Mouse (Mus musculus) limb, embryonic 11.5 days (tissue): ENCODE results near the gene Scgb1b18. TPM values are rescaled to one million over a fixed set of nuclear protein-coding genes. Genes with fewer than 3 reads are reported as not detected.
"Not testable (repeated sequence)": the region's sequence is repeated elsewhere in the genome, so short reads cannot be mapped to it uniquely, and the experiment has no call there.

Experiments used
- ATAC-seq: fragments of 200-750 bp; cut with Nextera tagmentation; 2 replicates; pipeline ENCODE4 v1.8.0; 2017; ENCODE audit warnings: low read depth; ENCODE audit not compliant: insufficient number of reproducible peaks, low FRiP score, low TSS enrichment
- DNase-seq: peaks from one replicate; pipeline ENCODE4 v3.0.0-alpha.2; 2015; ENCODE audit warnings: low spot score
- H3K27ac ChIP-seq: fragments of 300-500 bp; sonication (generic); replicated peaks from 2 replicates; pipeline ENCODE4 v1.5.1; 2014; ENCODE audit warnings: low read depth, mild to moderate bottlenecking, low read length
- H3K27me3 ChIP-seq: fragments of 300-500 bp; sonication (generic); 2 replicates; pipeline ENCODE4 v1.6.1; 2014; ENCODE audit warnings: mild to moderate bottlenecking, low read length, mixed read lengths; ENCODE audit not compliant: control insufficient read depth, insufficient read depth
- H3K36me3 ChIP-seq: fragments of 300-500 bp; sonication (generic); 2 replicates; pipeline ENCODE4 v1.6.1; 2014; ENCODE audit warnings: mild to moderate bottlenecking, low read length, moderate library complexity, mixed read lengths; ENCODE audit not compliant: control insufficient read depth, insufficient read depth
- H3K4me1 ChIP-seq: fragments of 300-500 bp; sonication (generic); 2 replicates; pipeline ENCODE4 v1.6.1; 2014; ENCODE audit warnings: low read length, mixed read lengths; ENCODE audit not compliant: control insufficient read depth, insufficient read depth
- H3K4me2 ChIP-seq: fragments of 300-500 bp; sonication (generic); 2 replicates; pipeline ENCODE4 v1.6.1; 2014; ENCODE audit warnings: low read depth, mild to moderate bottlenecking, moderate library complexity; ENCODE audit not compliant: severe bottlenecking
- H3K4me3 ChIP-seq: fragments of 300-500 bp; sonication (generic); 2 replicates; pipeline ENCODE4 v1.5.1; 2014; ENCODE audit warnings: low read depth, low read length
- H3K9ac ChIP-seq: fragments of 300-500 bp; sonication (generic); 2 replicates; pipeline ENCODE4 v1.6.1; 2014; ENCODE audit warnings: mild to moderate bottlenecking, low read length
- H3K9me3 ChIP-seq: fragments of 300-500 bp; sonication (generic); 2 replicates; pipeline ENCODE4 v1.6.1; 2016; ENCODE audit warnings: low read length; ENCODE audit not compliant: control insufficient read depth
- WGBS: fragments of 180-500 bp; shearing (Covaris S2); extraction: QIAGEN DNeasy Blood & Tissue Kit; methylation state at CpG from one replicate; pipeline ENCODE4 v1.1.7; 2014; 5-methylcytosine and 5-hydroxymethylcytosine counted together
- polyA plus RNA-seq: library from polyadenylated mRNA; unstranded; fragments of >200 nt; fragmentation: Nextera tagmentation; extraction: Ambion mirVana; gene quantifications from 2 replicates; pipeline ENCODE4 v1.2.1, GENCODE M21; 2014

The Scgb1b18 gene
- not detected in 2 replicates for polyA plus RNA-seq

DNA sequence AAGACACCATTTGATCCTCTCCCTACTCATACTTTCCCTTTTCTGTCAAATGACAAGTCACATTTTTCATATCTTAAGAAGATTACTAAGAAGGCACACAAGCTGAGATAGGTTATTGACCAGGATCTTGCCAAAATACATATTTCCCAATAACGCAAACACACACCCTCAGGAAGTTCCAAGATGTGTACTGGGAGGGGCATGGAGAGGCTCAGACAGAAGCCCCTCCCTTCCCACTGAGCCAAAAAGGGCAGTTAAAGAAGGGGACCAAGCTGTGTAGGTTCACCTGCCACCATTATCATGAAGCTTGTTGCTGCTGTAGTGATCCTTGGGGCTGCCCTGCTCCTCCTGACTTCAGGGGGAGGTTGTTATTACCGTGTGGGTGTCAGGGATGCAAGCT is at the start of gene Scgb1b18:
TSS of gene Scgb1b18 (plus strand) at position 301 of the 400 bp plus-strand sequence.
- DNase-seq, H3K36me3 ChIP-seq, H3K9ac ChIP-seq, H3K4me2 ChIP-seq, H3K4me3 ChIP-seq, H3K27ac ChIP-seq, H3K4me1 ChIP-seq, H3K27me3 ChIP-seq, ATAC-seq, H3K9me3 ChIP-seq: not testable (repeated sequence)
- WGBS = no CpG with 5 or more reads among the region's 2 CpGs

DNA sequence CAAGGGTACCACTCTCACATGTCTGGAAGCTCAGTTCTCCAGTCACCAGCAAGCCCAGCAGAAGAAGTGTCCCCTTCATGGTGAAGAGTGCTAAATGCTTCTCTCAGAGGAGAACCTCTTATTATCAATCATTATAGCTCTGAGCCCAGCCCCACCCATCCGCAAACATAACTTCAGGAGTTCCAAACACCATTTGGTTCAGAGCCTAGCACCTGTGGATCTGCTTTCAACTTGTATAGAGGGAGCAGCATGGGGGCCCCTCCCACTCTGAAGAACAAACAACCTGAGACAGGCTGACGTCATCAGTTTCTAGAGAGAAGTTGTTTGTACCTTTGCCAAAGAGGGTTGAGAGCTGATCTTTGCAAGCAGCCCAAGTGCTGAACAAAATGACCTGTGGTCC is 11.6 kb upstream of the Scgb1b18 start, which contains the start of gene Scgb2b18:
TSS of gene Scgb2b18 (minus strand) at position 101 of the 400 bp plus-strand sequence.
- 86% methylated on average over 2 of the region's 2 CpGs for WGBS
- H3K4me2 ChIP-seq, H3K27ac ChIP-seq, H3K9me3 ChIP-seq, H3K4me3 ChIP-seq, DNase-seq, ATAC-seq, H3K4me1 ChIP-seq, H3K9ac ChIP-seq, H3K36me3 ChIP-seq, H3K27me3 ChIP-seq: not testable (repeated sequence)

Other genes starting within 250 kb of the Scgb1b18 start
- not detected in 2 replicates for gene Scgb2b17, start 129.0 kb upstream of the Scgb1b18 start, polyA plus RNA-seq
- gene Scgb1b17, start 122.1 kb upstream of the Scgb1b18 start, polyA plus RNA-seq = not detected in 2 replicates
- not detected in 2 replicates for gene Scgb2b18, start 11.7 kb upstream of the Scgb1b18 start, polyA plus RNA-seq
- not detected in 2 replicates for gene Scgb2b19, start 94.8 kb downstream of the Scgb1b18 start, polyA plus RNA-seq
- gene Scgb1b19, start 101.7 kb downstream of the Scgb1b18 start, polyA plus RNA-seq = not detected in 2 replicates
- gene Scgb2b20, start 180.8 kb downstream of the Scgb1b18 start, polyA plus RNA-seq = not detected in 2 replicates
- gene Scgb1b20, start 187.7 kb downstream of the Scgb1b18 start, polyA plus RNA-seq = not detected in 2 replicates